In the genomic region with DNA sequence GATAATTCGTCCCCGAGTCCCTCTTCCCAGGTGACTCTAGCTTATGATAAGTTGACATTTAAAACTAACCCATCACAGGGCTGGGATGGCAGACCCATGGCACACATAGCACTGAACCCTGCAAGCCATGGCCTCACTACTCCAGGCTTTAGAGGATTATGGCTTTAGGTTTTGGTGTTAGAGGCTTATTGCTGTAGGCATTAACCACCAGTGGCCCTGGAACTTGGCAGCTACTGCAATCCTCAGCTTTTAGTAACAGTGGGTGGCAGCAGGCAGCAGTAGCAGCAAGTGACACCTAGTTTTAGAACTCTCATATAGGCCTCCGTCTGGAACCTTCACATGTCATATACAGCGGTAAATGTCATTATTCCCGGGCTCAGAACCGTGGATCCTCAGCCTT, we compare ENCODE assay signal across 36 mouse cellular contexts. TPM values are rescaled to one million over a fixed set of nuclear protein-coding genes. Genes with fewer than 3 reads are reported as not detected.
A peak's percentile ranks its signal among the peaks of the same experiment; 100 is the strongest.
DNase-seq lines count a peak whose midpoint lies in the region; ATAC-seq and TF ChIP-seq lines count a peak whose summit lies in the region.
"Had no signal": no experiment of that assay in that cellular context is flagged by ENCODE, and none has a peak within 500 bp of the region (broad histone marks: within the 10 kb centered on the region; RNA-seq: fewer than 3 reads in every experiment).

No protein-coding gene starts in this region.

- no peak overlapping the region for H3K4me3 ChIP-seq in cerebellum, adult 2 months (replicated peaks; ENCODE audit: insufficient read depth, low read depth, low read length)
- H3K4me3 ChIP-seq: forebrain, embryonic 13.5 days; heart, embryonic 10.5 days; heart, embryonic 15.5 days; kidney, embryonic 15.5 days; limb, embryonic 12.5 days; lung, embryonic 15.5 days; midbrain, embryonic 10.5 days; midbrain, embryonic 15.5 days; neural tube, embryonic 15.5 days had no signal

- DNase-seq in cerebellum, adult 2 months = peak in 1 of 2 experiments; percentile 54
- DNase-seq in cerebellum, postnatal 10 days = no peak
- DNase-seq in layer of hippocampus, adult 9-11 months = peak; percentile 61
- DNase-seq in layer of hippocampus, postnatal 14 days (ENCODE audit: low spot score in 2 of 2) = no peak
- peak; percentile 70 for DNase-seq in right cerebral cortex, adult 18-20 months
- DNase-seq in right cerebral cortex, postnatal 14 days = no peak
- DNase-seq in retina, postnatal 7 days (ENCODE audit: low read depth, low spot score) = peak; percentile 51
- DNase-seq: adrenal gland, postnatal 25 days; cerebellum, postnatal 25 days; gastrocnemius, postnatal 14 days; kidney, adult 18-20 months; kidney, postnatal 25 days had no signal

- no peak for TF ChIP-seq POLR2A in cerebellum, adult 2 months (IDR thresholded peaks at IDR 0.05; ENCODE audit: borderline replicate concordance, insufficient read depth, low read length)

- WGBS in cerebellum, adult 2 months = 49% methylated on average over 6 of the region's 6 CpGs

- H3K4me1 ChIP-seq in cerebellum, adult 2 months (ENCODE audit: control insufficient read depth, insufficient read depth, low read length) = peaks cover 46% of the 10 kb centered on the region
- H3K4me1 ChIP-seq: forebrain, embryonic 13.5 days; heart, embryonic 15.5 days; midbrain, embryonic 15.5 days had no signal

- H3K27me3 ChIP-seq in cerebellum, adult 2 months (ENCODE audit: control insufficient read depth, insufficient read depth, low read length) = no peaks in the 10 kb centered on the region
- H3K27me3 ChIP-seq: CH12.LX; forebrain, embryonic 13.5 days; heart, embryonic 15.5 days; kidney, embryonic 15.5 days; limb, embryonic 12.5 days; lung, embryonic 15.5 days; midbrain, embryonic 15.5 days; neural tube, embryonic 15.5 days had no signal

- no peak for ATAC-seq in activated CD4-positive, CD25-positive, alpha-beta regulatory T cell, adult 4 months
- ATAC-seq: forebrain, embryonic 13.5 days; hindbrain, embryonic 16.5 days; midbrain, embryonic 15.5 days had no signal

- 0 out of 2 replicates have a peak overlapping the region, but pooled peaks have one; percentile 34 for H3K27ac ChIP-seq in cerebellum, adult 2 months (ENCODE audit: insufficient read depth, low read length)
- H3K27ac ChIP-seq: forebrain, embryonic 13.5 days; heart, embryonic 10.5 days; heart, embryonic 15.5 days; kidney, embryonic 15.5 days; limb, embryonic 12.5 days; lung, embryonic 15.5 days; midbrain, embryonic 10.5 days; midbrain, embryonic 15.5 days; neural tube, embryonic 15.5 days had no signal

- TF ChIP-seq CTCF in cerebellum, adult 2 months (IDR thresholded peaks at IDR 0.05; ENCODE audit: borderline replicate concordance, insufficient read depth, low read depth, low read length) = no peak

RNA-seq across cellular contexts. Expression of gene Neurl1a, which starts 26.0 kb away (rescaled TPM):
- 77.8 and 91.5 TPM in 2 replicates for polyA plus RNA-seq in cerebellum, adult 2 months (2012; rRNA removed)
- 100 to 1,000 TPM; 161 to 164 TPM for total RNA-seq in layer of hippocampus, postnatal 14 days (2021)
- under 1 TPM in 1 of 2 experiments, not detected in 1; 0.32 TPM for polyA plus RNA-seq in activated CD4-positive, CD25-positive, alpha-beta regulatory T cell, adult 4 months (2017; shearing (Covaris generic))
- total RNA-seq: granulocyte monocyte progenitor cell, adult 5-6 weeks had no signal

RNA-seq across cellular contexts. Expression of gene Calhm3, which starts 47.1 kb away (rescaled TPM):
- not detected in 2 replicates for polyA plus RNA-seq in cerebellum, adult 2 months (2012; rRNA removed)
- not detected for total RNA-seq in layer of hippocampus, postnatal 14 days (2021)
- not detected for polyA plus RNA-seq in activated CD4-positive, CD25-positive, alpha-beta regulatory T cell, adult 4 months (2017; shearing (Covaris generic))
- total RNA-seq: adrenal gland, postnatal 25 days; CH12.LX; gastrocnemius, postnatal 14 days; granulocyte monocyte progenitor cell, adult 5-6 weeks; heart, postnatal 25 days; layer of hippocampus, adult 18-20 months; left cerebral cortex, adult 18-20 months; liver, adult 2 months; megakaryocyte progenitor cell, adult 5-6 weeks had no signal
- polyA plus RNA-seq: C2C12; embryonic facial prominence, embryonic 11.5 days; forebrain, embryonic 13.5 days; heart, embryonic 10.5 days; heart, embryonic 15.5 days; hindbrain, embryonic 11.5 days; hindbrain, embryonic 16.5 days; intestine, embryonic 14.5 days; kidney, embryonic 15.5 days; limb, embryonic 12.5 days; liver, adult 2 months; liver, embryonic 16.5 days; lung, embryonic 15.5 days; midbrain, embryonic 10.5 days; midbrain, embryonic 15.5 days; neural tube, embryonic 15.5 days; stomach, embryonic 14.5 days had no signal

Comparison
In these comparisons a context has a peak if more than half of its experiments do, and no peak if none do; other contexts are left out.
1. DNase-seq: peak in layer of hippocampus, adult 9-11 months (single experiment), right cerebral cortex, adult 18-20 months (single experiment) and retina, postnatal 7 days (single experiment); none in cerebellum, postnatal 10 days (0 of 2), layer of hippocampus, postnatal 14 days (0 of 2) and right cerebral cortex, postnatal 14 days (single experiment).
2. RNA of gene Neurl1a, which starts 26.0 kb away (polyA plus RNA-seq): 77.8 to 91.5 TPM in cerebellum, adult 2 months; 0.32 TPM in activated CD4-positive, CD25-positive, alpha-beta regulatory T cell, adult 4 months; every median in the first group is over 10 times any median in the second.